Mouse (Mus musculus): ENCODE results near the gene H2-DMa. TPM values are rescaled to one million over a fixed set of nuclear protein-coding genes. Genes with fewer than 3 reads are reported as not detected.

The H2-DMa gene
- polyA plus RNA-seq, 1 experiment: 19.3 TPM

- peaks cover 68% of the 10 kb centered on the region for H3K4me1 ChIP-seq
- no peak for TF ChIP-seq FLI1 (IDR thresholded peaks at IDR 0.05; ENCODE audit: low read length)
- no peak for TF ChIP-seq GATA1 (IDR thresholded peaks at IDR 0.05; ENCODE audit: borderline replicate concordance, low read length)
- H3K9me3 ChIP-seq: no peaks in the 10 kb centered on the region
- peaks cover 61% of the 10 kb centered on the region for H3K36me3 ChIP-seq (replicated peaks; ENCODE audit: low read length)
- no peaks in the 10 kb centered on the region for H3K27me3 ChIP-seq (replicated peaks)
- peak overlapping the region; percentile 99 for H3K4me3 ChIP-seq (replicated peaks)
Measured at GRCm38 (mm10) chr17:34188010-34188409, 68.7 kb downstream of the H2-DMa start.

Other genes with a start within 250 kb of the H2-DMa start
- gene Gm7029, start 245.7 kb upstream of the H2-DMa start, polyA plus RNA-seq (2012; ENCODE audit: insufficient read depth, low replicate concordance): not detected in 2 replicates
- gene Kifc1, start 228.9 kb upstream of the H2-DMa start, polyA plus RNA-seq (2012; ENCODE audit: insufficient read depth, low replicate concordance): 9.8 and 31.7 TPM in 2 replicates
- not detected in 2 replicates for gene Platr17, start 214.4 kb upstream of the H2-DMa start, polyA plus RNA-seq (2012; ENCODE audit: insufficient read depth, low replicate concordance)
- 11.0 and 20.0 TPM in 2 replicates for gene Daxx, start 210.1 kb upstream of the H2-DMa start, polyA plus RNA-seq (2012; ENCODE audit: insufficient read depth, low replicate concordance)
- gene Tapbp, start 203.6 kb upstream of the H2-DMa start, polyA plus RNA-seq (2012; ENCODE audit: insufficient read depth, low replicate concordance): 362 and 606 TPM in 2 replicates
- gene Zbtb22, start 203.6 kb upstream of the H2-DMa start, polyA plus RNA-seq (2012; ENCODE audit: insufficient read depth, low replicate concordance): 45.3 and 51.7 TPM in 2 replicates
- 90.4 and 221 TPM in 2 replicates for gene Rgl2, start 190.0 kb upstream of the H2-DMa start, polyA plus RNA-seq (2012; ENCODE audit: insufficient read depth, low replicate concordance)
- 39.4 and 269 TPM in 2 replicates for gene Pfdn6, start 179.2 kb upstream of the H2-DMa start, polyA plus RNA-seq (2012; ENCODE audit: insufficient read depth, low replicate concordance)
- 58.7 and 64.2 TPM in 2 replicates for gene Wdr46, start 178.9 kb upstream of the H2-DMa start, polyA plus RNA-seq (2012; ENCODE audit: insufficient read depth, low replicate concordance)
- 15.5 and 19.7 TPM in 2 replicates for gene B3galt4, start 168.1 kb upstream of the H2-DMa start, polyA plus RNA-seq (2012; ENCODE audit: insufficient read depth, low replicate concordance)
- gene Vps52, start 163.7 kb upstream of the H2-DMa start, polyA plus RNA-seq (2012; ENCODE audit: insufficient read depth, low replicate concordance): 75.8 and 138 TPM in 2 replicates
- gene Rps18, start 163.5 kb upstream of the H2-DMa start, polyA plus RNA-seq (2012; ENCODE audit: insufficient read depth, low replicate concordance): 17.5 and 129 TPM in 2 replicates
- 144 and 307 TPM in 2 replicates for gene H2-K1, start 119.2 kb upstream of the H2-DMa start, polyA plus RNA-seq (2012; ENCODE audit: insufficient read depth, low replicate concordance)
- 5.3 and 24.9 TPM in 2 replicates for gene Ring1, start 94.9 kb upstream of the H2-DMa start, polyA plus RNA-seq (2012; ENCODE audit: insufficient read depth, low replicate concordance)
- gene H2-Ke6, start 91.5 kb upstream of the H2-DMa start, polyA plus RNA-seq (2012; ENCODE audit: insufficient read depth, low replicate concordance): 12.4 and 22.2 TPM in 2 replicates
- 63.6 and 95.7 TPM in 2 replicates for gene Slc39a7, start 87.9 kb upstream of the H2-DMa start, polyA plus RNA-seq (2012; ENCODE audit: insufficient read depth, low replicate concordance)
- gene Rxrb, start 87.7 kb upstream of the H2-DMa start, polyA plus RNA-seq (2012; ENCODE audit: insufficient read depth, low replicate concordance): 66.5 and 117 TPM in 2 replicates
- gene Col11a2, start 80.1 kb upstream of the H2-DMa start, polyA plus RNA-seq (2012; ENCODE audit: insufficient read depth, low replicate concordance): 19.6 and 36.5 TPM in 2 replicates
- 9.5 and 12.1 TPM in 2 replicates for gene H2-Oa, start 27.2 kb upstream of the H2-DMa start, polyA plus RNA-seq (2012; ENCODE audit: insufficient read depth, low replicate concordance)
- gene Brd2, start 3.1 kb downstream of the H2-DMa start, polyA plus RNA-seq (2012; ENCODE audit: insufficient read depth, low replicate concordance): 174 and 242 TPM in 2 replicates
- gene H2-DMb2, start 23.8 kb downstream of the H2-DMa start, polyA plus RNA-seq (2012; ENCODE audit: insufficient read depth, low replicate concordance): 1.5 TPM in 1 of 2 replicates, not detected in the other
- 1.1 TPM in 1 of 2 replicates, not detected in the other for gene H2-DMb1, start 33.5 kb downstream of the H2-DMa start, polyA plus RNA-seq (2012; ENCODE audit: insufficient read depth, low replicate concordance)
- 27.1 and 27.9 TPM in 2 replicates for gene Tap1, start 68.0 kb downstream of the H2-DMa start, polyA plus RNA-seq (2012; ENCODE audit: insufficient read depth, low replicate concordance)
- 15.3 and 32.2 TPM in 2 replicates for gene Psmb9, start 68.2 kb downstream of the H2-DMa start, polyA plus RNA-seq (2012; ENCODE audit: insufficient read depth, low replicate concordance)
- gene Psmb8, start 78.2 kb downstream of the H2-DMa start, polyA plus RNA-seq (2012; ENCODE audit: insufficient read depth, low replicate concordance): 16.6 and 74.9 TPM in 2 replicates
- gene Tap2, start 84.0 kb downstream of the H2-DMa start, polyA plus RNA-seq (2012; ENCODE audit: insufficient read depth, low replicate concordance): 87.3 and 103 TPM in 2 replicates
- 0.76 TPM in 1 of 2 replicates, not detected in the other for gene H2-Ob, start 119.4 kb downstream of the H2-DMa start, polyA plus RNA-seq (2012; ENCODE audit: insufficient read depth, low replicate concordance)
- gene H2-Ab1, start 138.1 kb downstream of the H2-DMa start, polyA plus RNA-seq (2012; ENCODE audit: insufficient read depth, low replicate concordance): 1.8 TPM in 1 of 2 replicates, not detected in the other
- 0.64 TPM in 1 of 2 replicates, not detected in the other for gene H2-Aa, start 168.3 kb downstream of the H2-DMa start, polyA plus RNA-seq (2012; ENCODE audit: insufficient read depth, low replicate concordance)
- gene H2-Eb1, start 186.3 kb downstream of the H2-DMa start, polyA plus RNA-seq (2012; ENCODE audit: insufficient read depth, low replicate concordance): 2.8 TPM in 1 of 2 replicates, not detected in the other
- not detected in 2 replicates for gene H2-Eb2, start 206.1 kb downstream of the H2-DMa start, polyA plus RNA-seq (2012; ENCODE audit: insufficient read depth, low replicate concordance)
- gene Btnl2, start 235.3 kb downstream of the H2-DMa start, polyA plus RNA-seq (2012; ENCODE audit: insufficient read depth, low replicate concordance): not detected in 2 replicates

All from megakaryocyte, embryonic 14.5 days (primary cell).